Mouse (Mus musculus) small intestine, adult 2 months (tissue): ENCODE data around the gene Scml4. TPM values are rescaled to one million over a fixed set of nuclear protein-coding genes. Genes with fewer than 3 reads are reported as not detected.

Experiments
- H3K27ac ChIP-seq: fragments of 200-500 bp; 2 replicates; pipeline ENCODE4 v1.5.1; 2012; ENCODE audit warnings: low read depth, low read length, control low read depth, inconsistent platforms; ENCODE audit not compliant: insufficient read depth
- H3K27me3 ChIP-seq: fragments of 200-500 bp; 2 replicates; pipeline ENCODE4 v1.6.1; 2012; ENCODE audit warnings: mild to moderate bottlenecking, moderate library complexity, low read length, inconsistent platforms; ENCODE audit not compliant: control insufficient read depth, insufficient read depth
- H3K36me3 ChIP-seq: fragments of 200-500 bp; 2 replicates; pipeline ENCODE4 v1.6.1; 2012; ENCODE audit warnings: mild to moderate bottlenecking, low read length, control low read depth, inconsistent platforms; ENCODE audit not compliant: control insufficient read depth, insufficient read depth
- H3K4me1 ChIP-seq: fragments of 200-500 bp; 2 replicates; pipeline ENCODE4 v1.6.1; 2012; ENCODE audit warnings: low read length, inconsistent platforms, mixed read lengths; ENCODE audit not compliant: control insufficient read depth, insufficient read depth, insufficient read length
- H3K4me3 ChIP-seq: fragments of 200-500 bp; 2 replicates; pipeline ENCODE4 v1.5.1; 2012; ENCODE audit warnings: low read depth, mild to moderate bottlenecking, control low read depth, inconsistent platforms, low read length, moderate library complexity
- CTCF ChIP-seq: fragments of 200-500 bp; IDR thresholded peaks from 2 replicates; pipeline ENCODE4 v1.5.1; 2012; ENCODE audit warnings: low read depth, mild to moderate bottlenecking, control low read depth, inconsistent platforms, low read length, moderate library complexity, mixed read lengths; ENCODE audit not compliant: insufficient replicate concordance, insufficient read length; ENCODE audit errors: extremely low read depth
- POLR2A ChIP-seq: fragments of 200-500 bp; IDR thresholded peaks from 2 replicates; pipeline ENCODE4 v1.6.1; 2012; ENCODE audit warnings: low read depth, mild to moderate bottlenecking, control low read depth, inconsistent platforms, low read length, moderate library complexity
- WGBS: fragments of 180-500 bp; shearing (Covaris S2); methylation state at CpG from one replicate; pipeline ENCODE4 v1.1.7; 2018; 5-methylcytosine and 5-hydroxymethylcytosine counted together
- polyA plus RNA-seq: library from polyadenylated mRNA; depleted of rRNA; stranded (reverse); fragments of >200 nt; gene quantifications from 2 replicates; pipeline ENCODE4 v1.2.3, GENCODE M21; 2012; rRNA removed

Gene Scml4
- 6.7 and 12.1 TPM in 2 replicates for polyA plus RNA-seq

GRCm38 (mm10) chr10:42860159-42860911 is at the start of gene Scml4:
Scml4 (plus strand) TSS chr10:42860370.
- no peaks in the 10 kb centered on the region for H3K27me3 ChIP-seq
- TF ChIP-seq CTCF: no peak
- peak; percentile 29; the same call in 1 of the 2 replicates for TF ChIP-seq POLR2A
- peak within 1 kb of the TSS; percentile 64 for H3K4me3 ChIP-seq
- H3K27ac ChIP-seq: peak within 1 kb of the TSS; percentile 84
- H3K36me3 ChIP-seq: no peaks in the 10 kb centered on the region
- WGBS: 14% methylated on average over 17 of the region's 17 CpGs
- H3K4me1 ChIP-seq: peaks cover 15% of the 10 kb centered on the region

DNA sequence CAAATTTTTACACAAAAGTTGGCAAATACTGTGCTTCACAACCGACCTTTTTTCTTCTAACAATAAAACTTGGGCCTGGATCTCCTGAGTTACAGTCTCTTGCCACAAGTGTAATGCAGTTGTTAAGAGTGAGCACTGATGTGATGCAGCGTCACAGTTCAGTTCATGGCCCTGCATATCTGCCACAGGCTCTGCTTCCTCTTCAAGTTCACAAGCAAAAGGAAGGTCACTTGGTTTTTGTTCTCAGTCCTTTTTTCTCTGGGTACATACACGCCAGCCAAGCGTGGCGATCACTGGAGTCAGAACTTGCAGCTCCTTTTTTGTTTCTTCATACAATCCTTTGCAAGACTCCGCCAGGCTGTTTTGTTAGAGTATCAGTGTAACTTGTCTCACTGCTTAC is 34.2 kb upstream of the Scml4 start:
- Histone ChIP-seq H3K4me3 (no peak overlapping the region), H3K27ac (no peak overlapping the region)

GRCm38 (mm10) chr10:42827155-42827554 is 33.0 kb upstream of the Scml4 start:
- Histone ChIP-seq H3K4me1 (peaks cover 7% of the 10 kb centered on the region), H3K27ac (no peak overlapping the region), H3K4me3 (no peak overlapping the region), H3K36me3 (peaks cover 38% of the 10 kb centered on the region), H3K27me3 (no peaks in the 10 kb centered on the region)
- TF ChIP-seq CTCF (no peak), POLR2A (no peak)
- WGBS: 78% methylated on average over 5 of the region's 5 CpGs

More for the DNA sequence above, 34.2 kb upstream of the Scml4 start:
- Histone ChIP-seq H3K27me3 (no peaks in the 10 kb centered on the region), H3K36me3 (peaks cover 39% of the 10 kb centered on the region), H3K4me1 (peaks cover 3% of the 10 kb centered on the region)
- WGBS: 87% methylated on average over 6 of the region's 6 CpGs
- TF ChIP-seq CTCF (no peak), POLR2A (no peak)

DNA sequence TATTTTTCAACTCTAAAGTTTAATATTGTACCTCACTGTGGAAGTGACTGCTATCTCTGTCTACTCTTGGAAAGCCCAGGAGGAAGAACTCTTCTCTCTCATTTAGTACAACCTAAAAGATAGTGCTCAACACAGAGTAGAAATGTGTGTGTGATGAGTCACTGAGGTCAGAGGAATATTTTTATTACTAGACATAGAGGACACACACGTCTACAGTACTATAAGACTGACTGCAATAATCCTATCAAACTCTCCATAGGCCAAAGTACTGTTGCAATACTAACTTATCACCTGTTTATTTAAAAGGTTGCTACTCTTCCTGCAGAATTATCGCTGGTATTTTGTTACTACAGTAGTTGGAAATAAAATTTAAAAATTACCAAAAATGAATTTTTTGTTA is 30.2 kb upstream of the Scml4 start:
- no peak overlapping the region for H3K27ac ChIP-seq
- 23% methylated on average over 2 of the region's 2 CpGs for WGBS
- no peaks in the 10 kb centered on the region for H3K27me3 ChIP-seq
- peaks cover 41% of the 10 kb centered on the region for H3K36me3 ChIP-seq
- TF ChIP-seq CTCF (no peak), POLR2A (no peak)
- peaks cover 7% of the 10 kb centered on the region for H3K4me1 ChIP-seq
- H3K4me3 ChIP-seq: no peak overlapping the region

- TF ChIP-seq POLR2A: no peak
- no peak for TF ChIP-seq CTCF
- WGBS: 17% methylated on average over 6 of the region's 6 CpGs
- Histone ChIP-seq H3K36me3 (peaks cover 43% of the 10 kb centered on the region), H3K27me3 (no peaks in the 10 kb centered on the region), H3K4me1 (peaks cover 7% of the 10 kb centered on the region), H3K4me3 (no peak overlapping the region), H3K27ac (peak overlapping the region; percentile 77)
These were observed 29.8 kb upstream of the Scml4 start for GRCm38 (mm10) chr10:42830409-42830808.

GRCm38 (mm10) chr10:42832677-42833076 is 27.5 kb upstream of the Scml4 start:
- WGBS: 44% methylated on average over 4 of the region's 4 CpGs

DNA sequence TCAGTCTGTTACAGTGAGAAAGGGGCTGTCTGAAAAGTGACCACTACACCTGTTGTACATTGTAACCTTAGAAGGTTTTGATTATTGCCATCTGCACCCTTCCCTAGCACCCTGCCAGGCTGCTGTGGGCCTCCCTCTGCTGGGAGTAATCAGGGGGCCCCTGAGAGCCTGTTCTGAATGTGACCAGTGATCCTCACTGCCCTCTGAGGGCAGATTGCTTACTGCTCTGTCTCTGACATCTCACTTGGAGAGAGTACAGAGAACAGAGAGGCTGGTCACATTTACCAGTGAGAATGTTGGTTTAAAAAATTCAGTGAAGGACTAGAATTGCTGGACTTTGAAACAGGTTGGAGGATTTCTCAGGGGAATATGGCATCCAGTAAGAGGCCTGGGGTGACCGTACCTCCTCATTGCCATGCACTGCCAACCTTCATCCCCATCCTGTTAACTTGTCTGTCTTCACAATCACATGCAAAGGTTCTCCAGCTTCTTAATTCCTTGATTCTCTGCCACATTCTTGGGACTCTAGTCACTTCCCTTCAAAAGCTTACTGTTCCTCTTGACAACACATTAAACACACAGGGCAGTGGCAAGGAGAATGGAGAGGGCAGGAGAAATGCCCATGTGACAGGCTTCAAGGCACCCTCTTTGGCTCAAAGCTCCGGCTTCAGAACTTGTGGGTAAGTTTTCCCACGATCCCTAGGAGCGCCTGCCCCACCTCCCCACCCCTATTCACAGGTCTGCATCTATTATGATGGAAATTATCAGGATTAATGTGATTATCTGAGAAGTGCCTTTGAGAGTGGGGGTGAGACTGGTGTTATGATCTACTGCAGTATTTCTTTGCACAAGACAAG is 26.1 kb upstream of the Scml4 start:
- TF ChIP-seq CTCF (no peak), POLR2A (no peak)
- H3K27me3 ChIP-seq: no peaks in the 10 kb centered on the region
- WGBS: 93% methylated on average over 4 of the region's 4 CpGs
- H3K27ac ChIP-seq: no peak overlapping the region
- H3K36me3 ChIP-seq: peaks cover 25% of the 10 kb centered on the region
- no peak overlapping the region for H3K4me3 ChIP-seq
- peaks cover 3% of the 10 kb centered on the region; the same call in 1 of the 2 replicates for H3K4me1 ChIP-seq

More at GRCm38 (mm10) chr10:42832677-42833076, 27.5 kb upstream of the Scml4 start:
- TF ChIP-seq POLR2A: no peak
- TF ChIP-seq CTCF: peak; percentile 7; the same call in 1 of the 2 replicates
- Histone ChIP-seq H3K36me3 (peaks cover 33% of the 10 kb centered on the region), H3K27me3 (no peaks in the 10 kb centered on the region), H3K4me1 (peaks cover 7% of the 10 kb centered on the region), H3K27ac (no peak overlapping the region), H3K4me3 (no peak overlapping the region)
